Mouse (Mus musculus): Measurements from ENCODE around the gene Usp5. TPM values are rescaled to one million over a fixed set of nuclear protein-coding genes. Genes with fewer than 3 reads are reported as not detected.

Gene Usp5
- 203 and 209 TPM in 2 replicates for polyA plus RNA-seq (2015; fragmentation: Nextera tagmentation; extraction: Ambion mirVana)

- under 1% methylated on average over 55 of the region's 55 CpGs for WGBS
- Histone ChIP-seq H3K27me3 (no peaks in the 10 kb centered on the region), H3K9me3 (no peaks in the 10 kb centered on the region), H3K4me1 (replicated peaks) (peaks cover 22% of the 10 kb centered on the region), H3K36me3 (peaks cover 20% of the 10 kb centered on the region), H3K4me2 (peak within 1 kb of the TSS; percentile 77), H3K27ac (replicated peaks) (peak within 1 kb of the TSS; percentile 92), H3K9ac (peak within 1 kb of the TSS; percentile 75), H3K4me3 (peak within 1 kb of the TSS; percentile 78)
- ATAC-seq (ENCODE audit: low FRiP score, low read depth), result peak; percentile 96
Measured at GRCm38 (mm10) chr6:124828868-124829798, at the start of gene Usp5, which contains the start of gene Cdca3. Gene Usp5, minus strand, starts transcription at chr6:124829484. Gene Cdca3, plus strand, starts transcription at chr6:124829547.

GRCm38 (mm10) chr6:124874348-124874747 lies 45.1 kb upstream of the Usp5 start:
- 61% methylated on average over 2 of the region's 3 CpGs for WGBS
- H3K36me3 ChIP-seq, result no peaks in the 10 kb centered on the region
- H3K27me3 ChIP-seq, result no peaks in the 10 kb centered on the region
- no peaks in the 10 kb centered on the region for H3K4me1 ChIP-seq (replicated peaks)
- H3K4me2 ChIP-seq, result no peak overlapping the region
- H3K9ac ChIP-seq, result no peak overlapping the region
- H3K9me3 ChIP-seq, result no peaks in the 10 kb centered on the region
- H3K4me3 ChIP-seq, result no peak overlapping the region
- ATAC-seq (ENCODE audit: low FRiP score, low read depth), result no peak
- H3K27ac ChIP-seq (replicated peaks), result no peak overlapping the region

GRCm38 (mm10) chr6:124866560-124866959 lies 37.3 kb upstream of the Usp5 start:
- no peak overlapping the region for H3K4me2 ChIP-seq
- H3K4me1 ChIP-seq (replicated peaks), result peaks cover 40% of the 10 kb centered on the region
- no peaks in the 10 kb centered on the region for H3K27me3 ChIP-seq
- peak overlapping the region; percentile 98; the same call in 1 of the 2 replicates for H3K27ac ChIP-seq (replicated peaks)
- H3K36me3 ChIP-seq, result no peaks in the 10 kb centered on the region
- WGBS, result 65% methylated on average over 6 of the region's 7 CpGs
- no peak overlapping the region for H3K4me3 ChIP-seq
- H3K9ac ChIP-seq, result no peak overlapping the region
- no peaks in the 10 kb centered on the region for H3K9me3 ChIP-seq
- no peak for ATAC-seq (ENCODE audit: low FRiP score, low read depth)

- ATAC-seq (ENCODE audit: low FRiP score, low read depth), result no peak
- Histone ChIP-seq H3K4me1 (replicated peaks) (peaks cover 47% of the 10 kb centered on the region), H3K9ac (peak overlapping the region; percentile 32), H3K27ac (replicated peaks) (peak overlapping the region; percentile 98), H3K9me3 (no peaks in the 10 kb centered on the region), H3K4me3 (no peak overlapping the region), H3K4me2 (peak overlapping the region; percentile 3; the same call in 1 of the 2 replicates), H3K36me3 (no peaks in the 10 kb centered on the region), H3K27me3 (no peaks in the 10 kb centered on the region)
- 47% methylated on average over 18 of the region's 18 CpGs for WGBS
Measured at GRCm38 (mm10) chr6:124865766-124866362, 36.6 kb upstream of the Usp5 start.

- peaks cover 66% of the 10 kb centered on the region for H3K4me1 ChIP-seq (replicated peaks)
- H3K36me3 ChIP-seq, result no peaks in the 10 kb centered on the region
- H3K27me3 ChIP-seq, result no peaks in the 10 kb centered on the region
- peak within 1 kb of the TSS; percentile 83 for H3K4me3 ChIP-seq
- peak; percentile 65 for ATAC-seq (ENCODE audit: low FRiP score, low read depth)
- H3K27ac ChIP-seq (replicated peaks), result peak within 1 kb of the TSS; percentile 98
- H3K4me2 ChIP-seq, result peak within 1 kb of the TSS; percentile 80
- H3K9ac ChIP-seq, result peak within 1 kb of the TSS; percentile 84
- no peaks in the 10 kb centered on the region for H3K9me3 ChIP-seq
- under 1% methylated on average over 37 of the region's 43 CpGs for WGBS
Measured at GRCm38 (mm10) chr6:124863658-124864298, 34.5 kb upstream of the Usp5 start, which contains the start of gene Gpr162. Gene Gpr162, minus strand, starts transcription at chr6:124863983.

- Histone ChIP-seq H3K27ac (replicated peaks) (peak overlapping the region; percentile 98), H3K4me1 (replicated peaks) (peaks cover 72% of the 10 kb centered on the region), H3K4me2 (peak overlapping the region; percentile 80), H3K9ac (peak overlapping the region; percentile 84), H3K36me3 (no peaks in the 10 kb centered on the region), H3K9me3 (no peaks in the 10 kb centered on the region), H3K4me3 (peak overlapping the region; percentile 83), H3K27me3 (no peaks in the 10 kb centered on the region)
- 0% methylated on average over 14 of the region's 16 CpGs for WGBS
- peak; percentile 23; the same call in 1 of the 2 replicates for ATAC-seq (ENCODE audit: low FRiP score, low read depth)
Measured at GRCm38 (mm10) chr6:124863125-124863657, 33.9 kb upstream of the Usp5 start.

- Histone ChIP-seq H3K27ac (replicated peaks) (peak overlapping the region; percentile 98), H3K27me3 (no peaks in the 10 kb centered on the region), H3K9ac (peak overlapping the region; percentile 84), H3K36me3 (no peaks in the 10 kb centered on the region), H3K4me2 (peak overlapping the region; percentile 80), H3K4me3 (peak overlapping the region; percentile 83), H3K9me3 (no peaks in the 10 kb centered on the region), H3K4me1 (replicated peaks) (peaks cover 79% of the 10 kb centered on the region)
- ATAC-seq (ENCODE audit: low FRiP score, low read depth), result peak; percentile 1; the same call in 1 of the 2 replicates
- 9% methylated on average over 8 of the region's 8 CpGs for WGBS
Measured at GRCm38 (mm10) chr6:124862406-124863124, 33.3 kb upstream of the Usp5 start.

GRCm38 (mm10) chr6:124861802-124862201 lies 32.5 kb upstream of the Usp5 start:
- H3K4me3 ChIP-seq, result peak overlapping the region; percentile 83
- H3K27ac ChIP-seq (replicated peaks), result peak overlapping the region; percentile 98
- peak overlapping the region; percentile 84 for H3K9ac ChIP-seq
- ATAC-seq (ENCODE audit: low FRiP score, low read depth), result no peak
- H3K9me3 ChIP-seq, result no peaks in the 10 kb centered on the region
- 40% methylated on average over 3 of the region's 3 CpGs for WGBS
- H3K4me2 ChIP-seq, result peak overlapping the region; percentile 80
- no peaks in the 10 kb centered on the region for H3K36me3 ChIP-seq
- H3K4me1 ChIP-seq (replicated peaks), result peaks cover 79% of the 10 kb centered on the region
- H3K27me3 ChIP-seq, result no peaks in the 10 kb centered on the region

- WGBS, result 76% methylated on average over 19 of the region's 19 CpGs
- Histone ChIP-seq H3K9ac (0 out of 2 replicates have a peak overlapping the region, but pooled peaks have one; percentile 84), H3K4me3 (peak overlapping the region; percentile 83), H3K4me1 (replicated peaks) (peaks cover 82% of the 10 kb centered on the region), H3K4me2 (peak overlapping the region; percentile 80), H3K9me3 (no peaks in the 10 kb centered on the region), H3K27ac (replicated peaks) (peak overlapping the region; percentile 74; the same call in 1 of the 2 replicates), H3K27me3 (no peaks in the 10 kb centered on the region), H3K36me3 (no peaks in the 10 kb centered on the region)
- ATAC-seq (ENCODE audit: low FRiP score, low read depth), result no peak
Measured at GRCm38 (mm10) chr6:124861266-124861665, 32.0 kb upstream of the Usp5 start.

GRCm38 (mm10) chr6:124860511-124860910 lies 31.2 kb upstream of the Usp5 start:
- no peaks in the 10 kb centered on the region for H3K27me3 ChIP-seq
- H3K36me3 ChIP-seq, result no peaks in the 10 kb centered on the region
- H3K4me1 ChIP-seq (replicated peaks), result peaks cover 82% of the 10 kb centered on the region
- WGBS, result 71% methylated on average over 9 of the region's 9 CpGs
- peak overlapping the region; percentile 45; the same call in 1 of the 2 replicates for H3K9ac ChIP-seq
- no peak overlapping the region for H3K4me3 ChIP-seq
- H3K9me3 ChIP-seq, result no peaks in the 10 kb centered on the region
- H3K27ac ChIP-seq (replicated peaks), result peak overlapping the region; percentile 74; the same call in 1 of the 2 replicates
- ATAC-seq (ENCODE audit: low FRiP score, low read depth), result no peak
- peak overlapping the region; percentile 80 for H3K4me2 ChIP-seq

GRCm38 (mm10) chr6:124859725-124860124 lies 30.4 kb upstream of the Usp5 start:
- peak overlapping the region; percentile 74 for H3K27ac ChIP-seq (replicated peaks)
- peak overlapping the region; percentile 5; the same call in 1 of the 2 replicates for H3K4me3 ChIP-seq
- WGBS, result 6% methylated on average over 12 of the region's 12 CpGs
- H3K27me3 ChIP-seq, result no peaks in the 10 kb centered on the region
- ATAC-seq (ENCODE audit: low FRiP score, low read depth), result no peak
- H3K4me2 ChIP-seq, result peak overlapping the region; percentile 80
- no peaks in the 10 kb centered on the region for H3K36me3 ChIP-seq
- peak overlapping the region; percentile 45 for H3K9ac ChIP-seq
- no peaks in the 10 kb centered on the region for H3K9me3 ChIP-seq
- H3K4me1 ChIP-seq (replicated peaks), result peaks cover 82% of the 10 kb centered on the region
